Mouse (Mus musculus) kidney, postnatal 4 days (tissue): ENCODE measurements around the gene Prlhr.

Experiments used
- DNase-seq, 2 experiments: peaks; one replicate each; pipeline ENCODE4 v3.0.0; 2021; ENCODE audit warnings: mixed read lengths in 2 of 2

Gene Prlhr

DNA sequence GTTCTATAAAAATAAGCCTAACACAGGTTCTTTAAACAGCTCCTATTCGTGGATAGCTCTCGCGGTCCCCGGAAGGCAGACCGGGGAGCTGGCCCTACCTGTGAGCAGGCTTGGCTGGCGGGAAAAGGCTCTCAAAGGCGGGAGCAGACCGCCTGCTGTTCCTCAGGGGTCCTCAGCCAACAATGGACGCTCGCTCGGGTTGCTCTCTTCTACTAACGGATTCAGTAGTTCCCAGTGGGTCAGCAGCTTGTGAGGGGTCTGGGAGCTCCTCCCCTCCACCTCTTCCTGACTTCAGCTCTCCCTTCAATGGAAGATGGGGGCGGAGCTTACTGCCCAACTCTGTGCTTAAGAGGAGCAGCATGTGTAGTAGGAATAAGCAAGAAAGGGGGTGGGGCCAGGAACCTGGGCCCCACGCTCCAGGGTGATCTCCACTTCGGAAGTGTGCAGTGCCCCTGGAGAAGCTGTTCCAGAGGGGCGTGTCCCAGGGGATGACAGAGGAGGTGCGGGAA, at the start of gene Prlhr:
Gene Prlhr, minus strand, starts transcription at position 51 of the 509 bp plus-strand sequence.
- no peak for DNase-seq

DNA sequence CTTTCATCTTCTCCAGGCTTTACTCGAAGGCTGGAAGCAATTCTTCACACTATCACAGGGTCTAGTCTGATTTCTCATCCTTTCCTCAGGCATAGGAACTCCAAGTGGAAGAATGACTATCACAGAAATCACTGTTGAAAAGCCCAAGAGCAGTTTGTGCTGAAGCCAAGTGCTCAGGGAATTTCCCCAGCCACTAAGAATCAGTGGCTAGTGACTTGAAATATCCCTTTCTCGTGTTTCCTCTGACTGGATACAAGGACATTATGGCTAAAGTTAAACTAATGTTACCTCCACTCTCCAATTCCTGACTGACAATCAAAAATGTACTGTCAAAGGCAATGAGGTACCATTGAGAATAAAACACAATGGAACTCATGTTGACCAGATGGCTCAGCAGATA, 47.0 kb upstream of the Prlhr start:
- DNase-seq, result no peak

DNA sequence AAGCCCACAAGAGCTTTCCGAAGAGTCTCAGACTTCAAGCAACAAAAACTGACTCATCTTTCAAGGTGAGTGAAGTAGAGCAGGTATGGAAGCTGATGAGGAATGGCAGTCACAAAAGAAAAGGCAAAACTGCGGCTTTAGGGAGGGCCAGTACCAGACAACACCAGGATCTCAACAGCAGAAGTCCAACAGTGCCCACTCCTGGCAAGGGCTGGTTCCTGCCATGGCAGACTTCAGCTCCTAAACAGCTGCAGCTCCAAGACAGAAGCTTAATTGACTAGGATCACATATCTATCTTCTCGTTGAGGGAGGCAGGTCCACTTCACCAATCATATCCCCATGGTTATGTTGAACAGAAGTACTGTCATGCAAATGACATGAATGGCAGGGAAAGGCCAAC, 45.3 kb upstream of the Prlhr start:
- DNase-seq, result no peak

- DNase-seq, result peak in 1 of 2 experiments; percentile 4
These were observed 32.1 kb upstream of the Prlhr start for GRCm38 (mm10) chr19:60500209-60500608.

DNA sequence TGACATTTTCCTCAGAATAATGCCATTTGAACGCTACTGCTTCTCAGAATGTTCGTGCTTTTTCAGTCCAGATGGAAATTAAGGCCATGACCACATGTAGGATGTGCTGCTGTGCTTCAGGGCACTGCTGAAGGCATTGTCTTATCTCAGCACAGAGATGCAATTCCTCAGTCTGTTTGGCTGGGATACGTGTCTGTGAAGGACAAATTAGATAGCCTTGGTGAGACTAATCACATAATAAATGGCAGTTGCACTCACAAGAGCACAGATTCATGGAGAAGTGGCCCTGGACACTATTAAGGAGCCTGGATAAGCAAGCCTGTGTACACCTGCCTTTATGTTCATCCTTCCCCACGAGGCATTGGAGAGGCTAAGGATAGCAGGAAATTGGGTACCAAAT, 29.1 kb upstream of the Prlhr start:
- no peak for DNase-seq

DNA sequence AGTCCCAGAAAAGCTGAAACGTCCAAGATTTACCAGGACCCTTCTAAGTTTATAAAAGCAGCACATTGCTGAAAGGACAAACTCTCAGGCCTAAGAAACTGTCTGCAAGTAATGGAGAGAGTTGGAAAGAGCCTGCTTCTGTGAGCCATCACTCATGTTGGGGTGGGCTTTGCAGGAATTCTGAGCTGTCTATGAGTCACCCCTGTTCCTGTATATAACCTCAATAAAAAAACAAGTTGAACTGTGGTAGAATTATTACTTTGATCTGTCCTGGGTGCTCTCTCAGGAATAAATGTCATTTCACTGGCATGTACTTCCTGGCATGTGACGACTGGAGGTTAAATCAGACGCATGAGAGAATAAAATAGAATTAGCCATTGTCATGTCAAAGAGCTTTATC, 27.7 kb upstream of the Prlhr start:
- no peak for DNase-seq

- no peak for DNase-seq
These were observed 21.5 kb upstream of the Prlhr start for GRCm38 (mm10) chr19:60489566-60489965.

GRCm38 (mm10) chr19:60485261-60485660, 17.2 kb upstream of the Prlhr start:
- DNase-seq, result no peak

- no peak for DNase-seq
These were observed 10.8 kb upstream of the Prlhr start for GRCm38 (mm10) chr19:60478859-60479258.

GRCm38 (mm10) chr19:60477788-60478187, 9.7 kb upstream of the Prlhr start:
- no peak for DNase-seq

DNA sequence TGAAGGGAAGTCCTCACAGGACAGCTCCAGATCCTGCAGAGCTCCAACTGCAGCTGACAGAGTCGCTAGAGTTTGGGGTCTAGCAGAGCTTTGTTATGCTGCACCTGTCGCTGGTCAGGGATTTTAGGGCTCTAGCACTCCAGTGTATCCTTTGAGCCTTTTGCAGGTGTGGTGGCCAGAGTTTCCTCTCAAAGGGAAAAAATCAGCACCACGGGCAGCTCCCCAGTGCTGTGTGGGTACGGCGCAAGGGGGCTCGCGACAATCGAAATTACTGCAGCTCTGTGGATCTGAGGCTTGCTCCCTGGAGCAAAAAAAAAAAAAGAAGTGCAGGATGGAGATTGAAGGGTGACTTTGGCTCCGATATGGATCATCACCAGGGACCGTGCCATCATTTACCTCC, 742 bp upstream of the Prlhr start:
- peak; percentile 90 for DNase-seq

GRCm38 (mm10) chr19:60467588-60468007, 506 bp downstream of the Prlhr start:
- no peak for DNase-seq

DNA sequence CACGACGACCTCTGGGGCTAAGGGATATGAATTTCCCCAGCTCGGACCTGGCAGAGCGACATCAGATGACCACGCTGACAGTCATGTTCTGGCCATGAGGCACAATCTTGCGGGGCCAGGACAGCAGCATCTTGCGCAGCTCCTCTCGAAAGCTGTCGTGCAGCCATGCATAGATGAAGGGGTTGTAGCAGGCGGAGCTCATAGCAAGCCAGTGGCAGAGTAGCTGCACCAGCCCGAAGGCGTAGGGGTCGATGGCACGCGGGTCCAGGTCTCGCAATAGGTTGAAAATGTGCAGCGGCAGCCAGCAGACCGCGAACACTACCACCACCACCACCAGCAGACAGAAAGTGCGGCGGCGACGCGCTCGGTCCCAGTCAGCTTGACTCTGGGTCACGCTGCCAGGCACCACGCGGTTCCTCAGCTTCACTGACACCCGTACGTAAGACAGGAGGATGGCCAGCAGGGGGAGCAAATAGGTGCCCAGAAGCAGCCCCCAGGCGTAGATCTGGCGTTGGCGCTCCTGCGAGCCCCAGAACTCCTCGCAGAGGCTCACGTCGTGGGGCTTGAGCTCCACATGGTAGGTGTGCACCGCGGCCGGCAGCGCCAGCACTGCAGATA, 1.0 kb downstream of the Prlhr start:
- DNase-seq, result peak; percentile 72 to 78

GRCm38 (mm10) chr19:60465726-60466125, 2.4 kb downstream of the Prlhr start:
- DNase-seq, result no peak

GRCm38 (mm10) chr19:60463896-60464295, 4.2 kb downstream of the Prlhr start:
- peak; percentile 62 to 67 for DNase-seq

DNA sequence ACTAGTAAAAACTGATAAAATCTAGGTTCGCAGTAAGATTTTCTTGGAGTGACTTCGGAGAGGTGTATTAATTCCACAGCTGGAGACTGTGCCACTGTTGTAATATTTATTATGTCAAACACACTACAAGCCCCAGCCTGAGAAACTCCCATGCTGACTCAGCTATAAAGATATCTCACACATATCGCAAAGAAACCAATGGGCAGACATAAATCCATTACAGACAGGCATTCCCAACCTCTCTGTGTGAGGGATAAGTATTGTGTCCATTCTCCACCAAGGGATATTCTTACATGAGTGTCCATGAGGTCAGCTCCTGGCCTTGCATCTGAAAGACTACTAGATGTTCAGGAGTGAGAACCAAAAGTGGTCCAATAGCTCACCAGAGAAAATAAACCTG, 4.7 kb downstream of the Prlhr start:
- DNase-seq, result no peak

DNA sequence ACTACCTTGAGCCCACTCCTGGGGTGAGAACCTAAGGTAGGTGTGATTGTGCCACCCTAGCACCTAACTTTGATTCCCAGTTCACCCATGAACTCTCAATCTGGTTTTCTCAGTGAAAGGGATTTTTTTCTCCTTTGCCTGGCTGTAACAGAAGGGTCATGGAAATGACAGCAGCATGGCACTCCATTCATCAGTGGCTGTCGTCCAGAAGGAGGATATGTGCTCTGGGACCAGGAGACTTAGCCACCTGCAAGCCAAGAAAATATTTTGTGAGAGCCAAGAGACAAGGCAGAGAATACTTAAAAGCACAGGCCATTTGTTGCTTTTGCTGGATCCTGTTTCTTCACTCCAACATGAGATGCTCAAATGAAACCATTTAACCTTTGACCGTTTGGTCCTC, 6.6 kb downstream of the Prlhr start:
- DNase-seq, result no peak

- DNase-seq, result no peak
These were observed 8.4 kb downstream of the Prlhr start for GRCm38 (mm10) chr19:60459680-60460079.

GRCm38 (mm10) chr19:60459071-60459470, 9.0 kb downstream of the Prlhr start:
- no peak for DNase-seq

DNA sequence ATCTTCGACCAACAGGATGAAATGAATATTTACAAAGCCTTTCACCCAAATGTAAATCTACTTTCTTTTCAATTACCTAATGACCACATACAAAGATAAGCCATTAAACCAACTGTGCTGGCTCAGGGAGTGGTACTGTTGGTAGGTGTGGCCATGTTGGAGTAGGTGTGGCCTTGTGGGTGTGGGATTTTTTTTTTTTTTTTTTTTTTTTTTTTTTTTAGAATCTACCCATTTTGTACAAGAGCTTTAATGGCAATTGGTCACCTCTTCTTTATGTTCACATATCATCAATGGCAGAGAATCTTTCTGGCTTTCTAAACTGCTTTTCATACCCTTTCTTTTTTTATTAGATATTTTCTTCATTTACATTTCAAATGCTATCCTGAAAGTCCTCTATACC, 12.3 kb downstream of the Prlhr start:
- no peak for DNase-seq

DNA sequence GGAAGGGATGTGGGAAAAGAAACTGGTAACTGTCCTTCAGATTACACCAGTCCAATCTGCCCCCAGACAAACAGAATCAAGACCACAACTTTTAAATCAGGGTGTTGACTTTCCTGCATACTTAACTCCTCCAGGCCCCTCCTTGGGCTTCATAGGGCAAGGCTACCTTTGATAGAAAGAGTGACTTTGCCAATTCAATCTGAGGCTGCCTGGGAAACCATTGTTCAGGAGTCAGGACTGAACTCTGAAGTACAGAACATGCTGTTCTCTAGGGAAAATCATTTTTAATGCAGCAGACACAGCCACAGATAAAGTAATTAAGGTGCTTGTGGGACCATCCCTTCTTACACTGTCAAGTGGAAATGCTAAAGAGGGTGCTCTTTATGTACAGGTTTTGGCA, 27.6 kb downstream of the Prlhr start:
- no peak for DNase-seq

DNA sequence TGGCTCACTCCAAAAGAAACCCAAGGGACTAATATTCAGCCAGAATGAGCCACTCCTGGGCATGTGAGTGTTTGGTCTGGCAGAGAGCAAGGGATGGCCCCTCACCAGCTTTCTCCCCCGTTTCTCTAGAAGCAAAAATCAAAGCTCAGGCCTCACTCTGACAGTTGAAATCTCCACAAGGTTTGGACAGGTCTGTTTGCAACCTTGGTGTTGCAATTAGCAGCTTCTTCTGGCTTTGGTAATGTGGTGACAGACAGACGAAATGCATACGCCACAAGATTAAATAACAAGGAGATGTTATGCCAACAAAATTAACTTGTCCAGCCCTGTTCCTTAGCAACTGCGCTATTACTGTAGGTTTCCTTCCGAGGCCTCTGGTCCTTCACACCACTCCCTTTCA, 28.0 kb downstream of the Prlhr start:
- no peak for DNase-seq

DNA sequence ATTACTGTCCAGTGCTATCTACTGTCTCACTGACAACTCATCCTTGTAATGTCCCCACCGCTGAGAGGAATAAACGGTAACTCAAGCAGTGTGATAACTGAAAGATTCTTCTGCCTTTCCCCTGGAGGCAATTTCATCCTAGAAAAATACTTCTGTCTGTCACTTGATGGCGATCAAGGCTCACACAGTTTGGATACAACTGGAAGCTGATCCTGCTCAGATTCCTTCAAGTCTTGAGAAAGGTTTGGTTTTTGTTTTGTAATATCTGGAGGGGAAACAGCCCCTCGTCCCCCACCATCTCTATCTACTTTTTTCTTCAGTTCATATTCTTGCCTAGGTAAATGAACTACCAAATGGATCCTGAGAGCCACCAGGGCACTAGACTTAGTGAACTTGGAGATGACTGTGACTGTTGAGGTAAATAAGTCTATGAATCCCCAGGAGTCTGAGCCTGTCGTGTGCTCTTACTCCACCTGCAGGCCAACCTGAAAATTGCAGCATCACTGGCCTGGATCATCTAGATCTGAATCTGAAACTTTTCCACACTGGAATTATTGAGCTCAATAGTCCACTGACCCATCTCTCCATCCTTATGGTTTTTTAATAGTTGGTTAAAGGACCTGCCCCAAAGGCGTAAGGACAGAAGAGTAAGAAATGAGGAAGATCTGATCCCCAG, 30.4 kb downstream of the Prlhr start:
- peak; percentile 63 to 64 for DNase-seq

- peak; percentile 6 to 11 for DNase-seq
These were observed 35.6 kb downstream of the Prlhr start for GRCm38 (mm10) chr19:60432347-60433129.
